Mouse (Mus musculus): Measurements from ENCODE around the gene Vmn2r88. TPM values are rescaled to one million over a fixed set of nuclear protein-coding genes. Genes with fewer than 3 reads are reported as not detected.
"Not testable (repeated sequence)": the region's sequence is repeated elsewhere in the genome, so short reads cannot be mapped to it uniquely, and the experiment has no call there.

The Vmn2r88 gene
- not detected in 2 replicates for total RNA-seq (2021)
- long read RNA-seq, experiment 1: 0 reads
- long read RNA-seq, experiment 2: 0 reads

DNA sequence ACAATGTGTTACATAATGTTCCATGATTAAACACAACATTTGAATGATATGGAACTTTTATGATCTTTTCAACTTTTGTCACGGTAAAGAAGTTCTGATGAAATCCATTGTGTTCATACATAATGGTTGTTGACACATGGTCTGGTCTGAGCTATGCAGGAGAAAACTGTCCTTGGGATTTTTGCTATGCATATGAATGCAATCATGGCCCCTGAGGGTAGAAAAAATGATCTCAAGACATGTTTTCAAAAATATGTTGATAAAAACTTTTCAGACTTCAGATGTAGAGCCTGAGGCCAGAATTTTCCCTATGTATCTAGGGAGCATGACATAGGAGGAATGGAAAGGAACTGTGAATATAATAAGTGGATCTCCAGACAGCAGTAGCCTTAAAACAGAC is at the start of gene Vmn2r88:
TSS of gene Vmn2r88 (plus strand) at position 301 of the 400 bp plus-strand sequence.
- no peak for DNase-seq

DNA sequence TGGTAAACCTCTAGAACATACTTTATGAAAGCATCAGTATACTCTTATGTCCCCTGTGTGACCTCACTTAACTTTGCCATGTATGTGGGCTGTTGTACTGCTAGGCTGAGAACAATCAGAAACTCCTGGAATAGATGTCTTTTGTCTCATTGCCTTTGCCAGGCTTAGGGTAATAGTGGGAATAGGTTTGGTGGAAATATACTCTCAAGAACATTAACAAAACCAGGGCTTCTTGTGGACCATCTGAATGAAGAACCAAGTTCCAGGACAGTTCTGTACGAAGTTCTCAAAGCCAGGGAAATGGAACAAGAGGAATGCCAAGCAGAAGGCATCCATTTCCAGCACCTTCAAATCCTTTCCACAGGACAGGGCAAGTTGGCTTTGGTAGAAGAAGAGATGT is 49.2 kb upstream of the Vmn2r88 start, which contains the start of gene Gm7247:
TSS of gene Gm7247 (plus strand) at position 301 of the 400 bp plus-strand sequence.
- no peak for DNase-seq

DNA sequence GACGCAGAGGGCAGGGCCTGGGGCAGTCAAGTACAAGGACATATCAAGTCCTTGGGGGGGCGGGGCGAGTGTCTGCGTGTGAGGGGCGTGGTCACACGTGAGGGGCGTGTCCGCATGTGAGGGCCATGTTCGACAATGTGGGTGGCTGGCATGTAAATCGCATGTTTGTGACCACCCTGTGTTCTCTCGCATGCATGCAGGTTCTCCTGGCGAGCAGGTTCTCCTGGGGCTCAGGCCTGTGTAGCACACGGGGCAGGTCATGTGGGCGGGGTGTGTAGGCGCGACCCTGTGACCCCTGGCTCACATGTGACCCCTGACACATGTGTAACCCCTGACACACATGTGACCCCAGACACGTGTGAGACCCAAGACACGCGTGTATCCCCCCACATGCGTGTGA is 27.8 kb upstream of the Vmn2r88 start:
- no peak for DNase-seq

DNA sequence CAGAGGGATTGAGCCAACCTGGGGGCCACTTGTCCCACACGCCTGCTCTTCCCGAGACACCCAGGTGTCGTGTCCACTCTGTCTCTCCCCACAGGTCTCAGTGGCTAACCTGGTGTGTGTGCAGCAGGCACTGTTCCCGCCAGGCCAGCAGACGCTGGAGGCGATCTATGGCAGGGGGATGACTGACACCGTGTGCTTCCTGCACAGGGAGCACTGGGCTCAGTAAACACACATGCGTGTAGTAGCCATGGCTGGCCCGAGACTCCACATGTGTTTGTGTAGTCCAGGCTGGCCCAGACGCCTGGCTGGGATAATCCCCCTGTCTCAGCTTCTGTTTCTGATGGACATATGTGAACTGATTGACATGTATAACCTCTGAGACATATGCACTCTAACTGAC is 26.3 kb upstream of the Vmn2r88 start:
- no peak for DNase-seq

DNA sequence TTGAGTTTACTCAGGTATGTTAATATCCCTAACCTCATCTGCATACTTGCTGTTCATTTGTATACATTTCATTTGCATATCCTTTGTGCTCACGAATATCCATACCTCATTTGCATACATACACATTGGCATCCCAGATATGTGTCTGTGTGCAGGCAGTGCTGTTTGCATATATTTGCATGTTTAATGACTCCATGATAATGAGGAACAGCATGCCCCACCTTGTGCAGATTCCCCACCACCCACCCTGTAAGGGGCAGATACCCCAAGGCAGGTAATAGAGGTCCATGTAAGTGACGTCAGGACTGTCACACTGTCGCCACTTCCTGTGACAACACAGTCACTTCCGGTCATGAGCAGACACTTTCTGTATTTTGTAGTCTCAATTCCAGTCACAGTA is 24.9 kb upstream of the Vmn2r88 start:
- DNase-seq: no peak

DNA sequence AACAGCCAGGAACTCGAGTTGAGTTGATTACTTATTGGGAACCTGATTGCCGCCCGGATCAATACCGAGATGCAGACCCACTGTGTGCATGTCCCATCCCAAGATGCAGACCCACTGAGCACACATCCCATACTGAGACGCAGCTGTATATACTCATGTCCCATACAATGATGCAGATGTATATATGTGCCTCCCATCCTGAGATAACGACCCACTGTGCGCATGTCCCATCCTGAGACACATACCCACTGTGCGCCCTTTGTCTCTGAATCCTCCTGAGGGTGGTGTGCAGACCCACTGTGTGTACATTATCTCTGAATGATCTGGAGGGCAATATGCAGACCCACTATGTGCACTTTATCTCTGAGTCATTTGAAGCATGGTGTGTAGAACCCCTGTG is 22.9 kb upstream of the Vmn2r88 start:
- DNase-seq: no peak

DNA sequence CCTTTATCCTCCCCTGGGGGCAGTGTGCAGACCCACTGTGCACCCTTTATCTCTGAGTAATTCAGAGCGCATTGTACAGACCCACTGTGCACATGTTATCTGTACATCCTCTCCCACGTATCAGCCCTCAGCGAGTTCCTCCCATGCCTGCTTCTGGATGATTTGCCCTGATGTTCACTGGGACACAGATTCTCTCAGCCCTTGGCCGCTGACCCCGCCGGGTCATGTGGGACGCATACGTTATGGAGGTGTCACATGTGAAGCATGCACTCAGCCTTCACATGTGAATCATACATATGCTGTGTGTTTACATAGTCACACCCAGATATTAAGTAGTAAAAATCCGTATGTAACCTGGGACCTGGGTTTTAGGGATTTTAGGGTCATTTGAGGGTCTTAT is 22.4 kb upstream of the Vmn2r88 start:
- DNase-seq: no peak

DNA sequence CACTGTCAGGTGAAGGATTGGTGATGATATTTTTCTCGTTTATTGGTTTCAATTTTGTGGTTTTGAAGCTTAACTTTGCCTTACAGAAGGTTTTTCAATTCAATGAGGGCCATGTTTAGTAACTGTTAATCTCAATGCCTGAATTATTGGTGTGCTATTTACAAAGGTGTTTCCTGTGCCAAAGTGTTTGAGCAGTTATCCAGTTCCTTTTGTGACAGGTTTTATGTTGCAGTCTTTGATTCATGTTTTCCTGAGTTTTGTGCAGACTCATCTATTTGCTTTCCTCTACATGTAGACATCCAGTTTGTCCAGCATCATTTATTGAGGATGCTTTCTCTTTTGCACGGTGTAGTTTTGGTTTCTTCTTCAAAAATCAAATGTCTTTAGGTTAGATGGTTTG is 13.3 kb downstream of the Vmn2r88 start:
- DNase-seq: no peak

DNA sequence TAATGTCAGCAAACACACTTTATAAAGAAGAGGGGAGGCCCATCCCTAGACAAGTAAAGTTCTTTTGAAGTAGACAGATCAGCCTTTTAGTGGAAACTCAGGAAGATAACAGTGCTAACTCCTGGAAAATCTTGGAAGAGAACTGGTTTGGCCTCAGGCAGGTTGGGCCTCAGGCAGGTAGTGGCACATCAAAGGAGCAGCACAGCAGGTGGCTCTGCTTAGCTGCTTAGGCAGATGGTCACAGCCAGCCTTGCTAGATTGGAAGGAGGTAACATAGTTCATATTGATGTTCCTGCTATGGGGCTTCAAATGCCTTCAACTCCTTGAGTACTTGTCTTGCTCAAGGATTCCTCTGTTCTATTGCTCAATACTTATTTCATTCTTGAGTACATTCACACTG is 19.5 kb downstream of the Vmn2r88 start:
- not testable (repeated sequence) for DNase-seq

DNA sequence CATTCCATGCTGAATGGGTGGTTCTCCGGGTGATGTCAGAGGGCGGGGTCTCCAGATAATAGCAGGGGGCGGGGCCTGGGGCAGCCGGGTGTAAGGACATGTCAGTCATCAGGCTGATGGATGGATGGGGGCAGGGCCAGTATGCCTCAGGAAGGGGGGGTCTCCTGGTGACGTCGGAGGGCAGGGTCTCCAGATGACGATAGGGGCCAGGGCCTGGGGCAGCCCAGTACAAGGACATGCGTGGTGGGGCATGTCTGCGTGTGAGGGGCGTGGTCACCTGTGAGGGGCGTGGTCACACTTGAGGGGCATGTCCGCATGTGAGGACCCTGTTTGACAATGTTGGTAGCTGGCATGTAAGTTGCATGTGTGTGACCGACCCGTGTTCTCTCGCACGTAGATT is 23.9 kb downstream of the Vmn2r88 start:
- DNase-seq: no peak

DNA sequence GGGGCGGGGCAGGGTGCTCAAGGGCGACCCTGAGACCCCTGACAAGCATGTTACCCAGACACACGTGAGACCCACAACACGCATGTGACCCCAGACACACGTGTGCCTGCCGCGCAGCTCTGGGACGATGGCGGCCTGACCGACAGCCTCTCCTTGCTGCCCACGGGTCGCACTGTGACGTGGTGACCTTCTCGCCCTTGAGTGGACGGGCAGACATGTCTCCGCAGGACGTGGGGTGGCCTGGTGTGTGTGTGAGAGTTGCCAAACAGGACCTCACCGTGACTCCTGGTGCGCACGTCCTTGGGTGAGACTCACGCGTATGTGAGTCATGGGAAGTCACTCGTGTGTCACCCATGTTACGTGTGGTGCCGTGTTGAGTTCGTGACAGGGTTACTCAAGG is 24.4 kb downstream of the Vmn2r88 start:
- DNase-seq: no peak

DNA sequence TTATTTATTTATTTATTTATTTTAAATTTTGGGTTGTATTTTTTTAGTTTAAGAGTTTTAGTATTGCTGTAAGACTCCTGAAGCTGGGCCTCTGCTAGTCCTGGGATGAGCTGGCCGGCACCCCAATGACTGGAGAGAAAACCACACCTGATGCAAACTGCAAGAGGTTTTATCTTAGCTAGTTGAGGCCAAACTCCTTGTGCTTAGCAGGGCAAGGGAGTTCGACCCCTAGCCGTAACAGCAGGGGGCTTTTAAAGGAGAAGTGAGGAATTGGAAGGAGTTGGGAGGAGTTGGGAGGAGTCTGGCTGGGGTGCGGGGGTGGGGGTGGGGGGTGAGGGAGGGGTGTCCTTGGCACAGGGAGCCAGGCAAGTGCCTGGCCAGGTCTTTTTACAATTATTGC is 28.3 kb downstream of the Vmn2r88 start:
- DNase-seq: no peak

DNA sequence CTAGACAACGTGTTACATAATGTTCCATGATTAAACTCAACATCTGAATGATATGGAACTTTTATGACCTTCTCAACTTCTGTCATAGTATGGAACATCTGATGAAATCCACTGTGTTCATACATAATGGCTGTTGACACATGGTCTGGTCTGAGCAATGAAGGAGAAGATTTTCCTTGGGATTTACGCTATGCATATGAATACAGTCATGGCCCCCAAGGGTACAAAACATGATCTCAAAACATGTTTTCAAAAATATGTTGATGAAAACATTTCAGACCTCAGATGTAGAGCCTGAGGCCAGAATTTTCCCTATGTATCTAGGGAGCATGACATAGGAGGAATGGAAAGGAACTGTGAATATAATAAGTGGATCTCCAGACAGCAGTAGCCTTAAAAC is 40.9 kb downstream of the Vmn2r88 start, which contains the start of gene Vmn2r89:
TSS of gene Vmn2r89 (plus strand) at position 301 of the 400 bp plus-strand sequence.
- DNase-seq: not testable (repeated sequence)

Other genes starting within 250 kb of the Vmn2r88 start
- not detected in 2 replicates for gene Rnase2b, start 248.6 kb upstream of the Vmn2r88 start, total RNA-seq (2021)
- not detected in 2 replicates for gene Ang2, start 211.7 kb upstream of the Vmn2r88 start, total RNA-seq (2021)
- not detected in 2 replicates for gene Ear14, start 207.4 kb upstream of the Vmn2r88 start, total RNA-seq (2021)
- 1.4 and 1.9 TPM in 2 replicates for gene Rnase2a, start 154.7 kb upstream of the Vmn2r88 start, total RNA-seq (2021)
- gene Gm7247, start 49.1 kb upstream of the Vmn2r88 start, total RNA-seq (2021): not detected in 2 replicates
- gene Vmn2r89, start 41.0 kb downstream of the Vmn2r88 start, total RNA-seq (2021): not detected in 2 replicates
- gene Gm5622, start 142.0 kb downstream of the Vmn2r88 start, total RNA-seq (2021): not detected in 2 replicates
- not detected in 2 replicates for gene Gm17175, start 163.2 kb downstream of the Vmn2r88 start, total RNA-seq (2021)
- gene Gm17174, start 181.3 kb downstream of the Vmn2r88 start, total RNA-seq (2021): not detected in 2 replicates
- gene Gm17078, start 200.5 kb downstream of the Vmn2r88 start, total RNA-seq (2021): not detected in 2 replicates
- not detected in 2 replicates for gene Gm4181, start 224.8 kb downstream of the Vmn2r88 start, total RNA-seq (2021)